In genomic region chr9:111324881-111325280, GRCm38 (mm10) we compare ENCODE assay signal across 20 mouse cellular contexts. TPM values are rescaled to one million over a fixed set of nuclear protein-coding genes. Genes with fewer than 3 reads are reported as not detected.
DNase-seq lines count a peak whose midpoint lies in the region.
"Had no signal": no experiment of that assay in that cellular context is flagged by ENCODE, and none has a peak within 500 bp of the region (broad histone marks: within the 10 kb centered on the region; RNA-seq: fewer than 3 reads in every experiment).

No protein-coding gene starts in this region.

- no peaks in the 10 kb centered on the region for H3K4me1 ChIP-seq in heart, embryonic 10.5 days
- H3K4me1 ChIP-seq: embryonic facial prominence, embryonic 12.5 days; hindbrain, embryonic 13.5 days; midbrain, embryonic 15.5 days; neural tube, embryonic 15.5 days had no signal

- H3K4me3 ChIP-seq in heart, embryonic 10.5 days: no peak overlapping the region
- H3K4me3 ChIP-seq: embryonic facial prominence, embryonic 12.5 days; erythroblast, embryonic 14.5 days; heart, adult 2 months; hindbrain, embryonic 13.5 days; midbrain, embryonic 15.5 days; neural tube, embryonic 15.5 days had no signal

- peak; percentile 6 to 14 for DNase-seq in heart, adult 18-20 months
- DNase-seq in heart, embryonic 10.5 days (ENCODE audit: low spot score): no peak
- DNase-seq in 3T3-L1 (ENCODE audit: low read depth, low spot score) (peak; percentile 38), 416B (ENCODE audit: low read depth) (peak; percentile 5)
- peak; percentile 32 for DNase-seq in adrenal gland, postnatal 14 days
- no peak for DNase-seq in urinary bladder, postnatal 14 days (ENCODE audit: low spot score)
- no peak for DNase-seq in layer of hippocampus, postnatal 25 days (ENCODE audit: extremely low spot score in 1 of 2, low spot score in 1 of 2)
- DNase-seq: cerebellum, postnatal 10 days; heart, adult 2 months; kidney, adult 8-10 months; kidney, postnatal 25 days; lung, adult 18-20 months; lung, postnatal 14 days had no signal

- WGBS in heart, embryonic 10.5 days: 84% methylated on average over 2 of the region's 2 CpGs

- H3K27ac ChIP-seq in heart, embryonic 10.5 days: no peak overlapping the region
- H3K27ac ChIP-seq: embryonic facial prominence, embryonic 12.5 days; heart, adult 2 months; hindbrain, embryonic 13.5 days; midbrain, embryonic 15.5 days; neural tube, embryonic 15.5 days had no signal

- H3K36me3 ChIP-seq in heart, embryonic 10.5 days: no peaks in the 10 kb centered on the region
- H3K36me3 ChIP-seq: embryonic facial prominence, embryonic 12.5 days; hindbrain, embryonic 13.5 days; midbrain, embryonic 15.5 days; neural tube, embryonic 15.5 days had no signal

- 0 out of 2 replicates have a peak, but pooled peaks cover 3% of the 10 kb centered on the region for H3K27me3 ChIP-seq in heart, embryonic 10.5 days (ENCODE audit: insufficient read depth, poor library complexity, severe bottlenecking)
- H3K27me3 ChIP-seq: embryonic facial prominence, embryonic 12.5 days; hindbrain, embryonic 13.5 days; midbrain, embryonic 15.5 days; neural tube, embryonic 15.5 days had no signal

- no peaks in the 10 kb centered on the region for H3K9me3 ChIP-seq in heart, embryonic 10.5 days
- H3K9me3 ChIP-seq: embryonic facial prominence, embryonic 12.5 days; hindbrain, embryonic 13.5 days; midbrain, embryonic 15.5 days; neural tube, embryonic 15.5 days had no signal

RNA-seq across cellular contexts. Expression of gene Trank1, which starts 13.3 kb away (rescaled TPM):
- total RNA-seq in heart, adult 18-20 months (2021): not detected
- polyA plus RNA-seq in heart, embryonic 10.5 days (2016; fragmentation: Nextera tagmentation; extraction: Ambion mirVana): 0.08 and 0.21 TPM in 2 replicates
- 56.4 and 61.0 TPM in 2 replicates for total RNA-seq in adrenal gland, postnatal 14 days (2021)
- 100 to 1,000 TPM; 159 to 197 TPM for total RNA-seq in layer of hippocampus, postnatal 25 days (2021)
- total RNA-seq: heart, adult 2 months; MEL had no signal
- polyA plus RNA-seq: erythroblast, embryonic 14.5 days; heart, embryonic 16.5 days had no signal

RNA-seq across cellular contexts. Expression of gene Epm2aip1, which starts 53.2 kb away (rescaled TPM):
- 10 to 100 TPM; 22.5 to 24.2 TPM for total RNA-seq in heart, adult 18-20 months (2021)
- polyA plus RNA-seq in heart, embryonic 10.5 days (2016; fragmentation: Nextera tagmentation; extraction: Ambion mirVana): 24.7 and 28.4 TPM in 2 replicates
- total RNA-seq in adrenal gland, postnatal 14 days (2021): 36.3 and 39.8 TPM in 2 replicates
- total RNA-seq in layer of hippocampus, postnatal 25 days (2021): 10 to 100 TPM; 75.0 to 75.5 TPM

RNA-seq across cellular contexts. Expression of gene Mlh1, which starts 53.3 kb away (rescaled TPM):
- total RNA-seq in heart, adult 18-20 months (2021): 1 to 10 TPM; 5.5 to 7.7 TPM
- polyA plus RNA-seq in heart, embryonic 10.5 days (2016; fragmentation: Nextera tagmentation; extraction: Ambion mirVana): 51.7 and 52.6 TPM in 2 replicates
- total RNA-seq in adrenal gland, postnatal 14 days (2021): 20.6 and 20.9 TPM in 2 replicates
- total RNA-seq in layer of hippocampus, postnatal 25 days (2021): 10 to 100 TPM; 14.5 to 19.6 TPM

Comparison
In these comparisons a context has a peak if more than half of its experiments do, and no peak if none do; other contexts are left out.
1. DNase-seq: peak in heart, adult 18-20 months (2 of 2), 3T3-L1 (single experiment), 416B (single experiment) and adrenal gland, postnatal 14 days (single experiment); none in heart, embryonic 10.5 days (single experiment), urinary bladder, postnatal 14 days (single experiment) and layer of hippocampus, postnatal 25 days (0 of 2).
2. RNA of gene Trank1, which starts 13.3 kb away (total RNA-seq): 159 to 197 TPM in layer of hippocampus, postnatal 25 days and 56.4 to 61.0 TPM in adrenal gland, postnatal 14 days; not detected in heart, adult 18-20 months; every median in the first group is over 10 times any median in the second.